Mouse (Mus musculus): ENCODE data around the gene Vwa3b.
A peak's percentile ranks its signal among the peaks of the same experiment; 100 is the strongest.

The Vwa3b gene

GRCm38 (mm10) chr1:37130012-37130570 lies 103.7 kb downstream of the Vwa3b start:
- DNase-seq = no peak

- no peak for DNase-seq
These were observed 104.8 kb downstream of the Vwa3b start for GRCm38 (mm10) chr1:37131146-37131545.

GRCm38 (mm10) chr1:37132433-37132832 lies 106.0 kb downstream of the Vwa3b start:
- DNase-seq = no peak

- no peak for DNase-seq
These were observed 119.6 kb downstream of the Vwa3b start for GRCm38 (mm10) chr1:37145966-37146365.

GRCm38 (mm10) chr1:37149866-37150265 lies 123.5 kb downstream of the Vwa3b start:
- no peak for DNase-seq

- no peak for DNase-seq
These were observed 125.5 kb downstream of the Vwa3b start for GRCm38 (mm10) chr1:37151896-37152295.

GRCm38 (mm10) chr1:37166066-37166465 lies 139.7 kb downstream of the Vwa3b start:
- no peak for DNase-seq

- no peak for DNase-seq
These were observed 141.5 kb downstream of the Vwa3b start for GRCm38 (mm10) chr1:37167918-37168317.

- DNase-seq = no peak
These were observed 151.5 kb downstream of the Vwa3b start for GRCm38 (mm10) chr1:37177874-37178273.

- DNase-seq = no peak
These were observed 153.5 kb downstream of the Vwa3b start for GRCm38 (mm10) chr1:37179852-37180251.

- DNase-seq = no peak
These were observed 160.7 kb downstream of the Vwa3b start for GRCm38 (mm10) chr1:37187050-37187449.

- DNase-seq = no peak
These were observed 168.2 kb downstream of the Vwa3b start for GRCm38 (mm10) chr1:37194607-37195006.

- no peak for DNase-seq
These were observed 175.0 kb downstream of the Vwa3b start for GRCm38 (mm10) chr1:37201406-37201805.

- no peak for DNase-seq
These were observed 181.3 kb downstream of the Vwa3b start for GRCm38 (mm10) chr1:37207743-37208142.

GRCm38 (mm10) chr1:37212375-37212774 lies 186.0 kb downstream of the Vwa3b start:
- DNase-seq = no peak

GRCm38 (mm10) chr1:37214144-37214543 lies 187.7 kb downstream of the Vwa3b start, which contains the start of gene Cnga3:
Gene Cnga3, plus strand, starts transcription at chr1:37214434.
- DNase-seq = no peak

- peak; percentile 46 for DNase-seq
These were observed 192.0 kb downstream of the Vwa3b start for GRCm38 (mm10) chr1:37218386-37218785.

GRCm38 (mm10) chr1:37219593-37219992 lies 193.2 kb downstream of the Vwa3b start:
- DNase-seq = no peak

- DNase-seq = no peak
These were observed 193.9 kb downstream of the Vwa3b start for GRCm38 (mm10) chr1:37220134-37220907.

- DNase-seq = no peak
These were observed 195.6 kb downstream of the Vwa3b start for GRCm38 (mm10) chr1:37222002-37222401.

- DNase-seq = no peak
These were observed 204.0 kb downstream of the Vwa3b start for GRCm38 (mm10) chr1:37230404-37230803.

- no peak for DNase-seq
These were observed 204.9 kb downstream of the Vwa3b start for GRCm38 (mm10) chr1:37231295-37231701.

Measured in kidney, adult 18-20 months (tissue).